Mouse (Mus musculus) inflammation-experienced regulatory T-cells, adult 6 months (primary cell): ENCODE measurements around the gene Alg2. TPM values are rescaled to one million over a fixed set of nuclear protein-coding genes. Genes with fewer than 3 reads are reported as not detected.

Source experiments
- ATAC-seq: one replicate; pipeline ENCODE4 v1.8.0; 2017
- polyA plus RNA-seq, 3 experiments: library from polyadenylated mRNA; unstranded; fragments of 100-300 nt; shearing (Covaris generic); gene quantifications; one replicate each; pipeline ENCODE4 v1.2.1; 2017

The Alg2 gene
- polyA plus RNA-seq = 1 to 10 TPM; 8.4 to 9.2 (median 9.1) TPM

DNA sequence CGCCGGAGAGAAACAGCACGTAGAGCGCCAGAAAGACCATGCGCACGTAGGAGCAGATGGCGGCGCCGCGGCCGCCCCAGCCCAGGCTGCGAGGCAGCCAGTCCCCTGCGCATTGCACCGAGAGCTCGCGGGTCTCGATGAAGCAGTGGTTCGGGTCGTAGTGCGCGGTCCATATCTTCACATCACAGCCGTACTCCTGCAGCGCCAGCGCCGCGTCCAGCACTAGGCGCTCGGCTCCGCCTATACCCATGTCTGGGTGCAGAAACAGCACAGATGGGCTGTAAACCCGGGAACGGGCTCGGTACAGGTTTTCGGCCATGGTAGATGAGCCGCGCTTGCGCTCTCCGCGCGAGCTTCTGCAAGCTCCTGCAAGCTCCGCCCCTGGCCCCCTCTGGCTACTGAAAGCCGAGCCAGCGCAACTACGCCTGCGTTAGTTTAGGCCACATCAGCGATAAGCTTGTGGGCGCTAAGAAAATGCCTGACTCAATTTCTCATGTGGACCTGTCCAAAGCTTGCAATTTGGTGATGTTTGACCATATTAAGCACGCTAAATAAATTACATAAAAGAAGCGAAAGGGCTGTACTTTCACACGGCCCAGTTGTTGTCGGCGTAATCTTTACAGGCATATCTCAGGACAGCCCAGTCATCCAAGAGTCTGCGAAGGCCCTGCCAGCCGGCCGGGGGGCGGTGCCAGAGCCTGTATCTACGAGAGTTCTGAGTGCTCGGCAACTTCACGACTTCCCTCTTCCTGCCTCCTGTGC lies at the start of gene Alg2, which contains the start of gene Sec61b:
TSS of gene Alg2 (minus strand) at position 366 of the 762 bp plus-strand sequence.
TSS of gene Sec61b (plus strand) at position 691 of the 762 bp plus-strand sequence.
- peak; percentile 93 for ATAC-seq

GRCm38 (mm10) chr4:47521884-47522605 lies 47.9 kb upstream of the Alg2 start:
- no peak for ATAC-seq

- ATAC-seq = no peak
These were observed 45.9 kb upstream of the Alg2 start for GRCm38 (mm10) chr4:47520076-47520475.

GRCm38 (mm10) chr4:47518551-47519181 lies 44.5 kb upstream of the Alg2 start:
- no peak for ATAC-seq

DNA sequence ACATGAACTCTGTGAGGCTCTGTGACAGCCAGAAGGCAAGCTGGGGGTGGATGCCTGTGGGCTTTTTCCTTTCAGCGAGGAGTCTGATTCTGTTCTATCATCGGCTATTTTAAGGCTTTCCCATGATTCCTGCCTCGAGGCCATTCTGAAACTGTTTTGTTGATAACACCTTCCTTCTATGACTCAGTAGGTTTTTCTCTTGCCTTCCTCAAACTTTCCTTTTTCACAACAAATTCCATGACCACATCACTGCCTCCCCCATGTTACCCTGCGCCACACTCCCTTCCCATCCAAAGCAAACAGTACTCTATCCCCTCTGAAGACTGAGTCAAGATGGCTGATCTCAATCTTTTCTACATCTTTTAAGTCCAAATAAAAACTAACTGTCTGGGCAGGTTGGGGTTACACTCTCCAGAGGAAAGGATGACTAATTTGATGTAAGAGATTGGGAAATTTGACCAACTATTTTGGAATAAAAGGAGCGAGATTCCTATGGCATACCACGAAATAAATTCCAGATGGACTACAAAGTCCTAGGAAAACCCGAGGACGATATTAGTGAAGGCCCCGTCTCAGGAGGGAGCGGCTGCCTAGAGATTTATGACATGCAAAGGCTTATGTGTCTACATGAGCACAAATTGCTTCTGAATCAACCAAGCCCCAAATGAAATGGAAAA lies 30.8 kb upstream of the Alg2 start:
- ATAC-seq = no peak

GRCm38 (mm10) chr4:47503045-47503444 lies 28.9 kb upstream of the Alg2 start:
- ATAC-seq = no peak

DNA sequence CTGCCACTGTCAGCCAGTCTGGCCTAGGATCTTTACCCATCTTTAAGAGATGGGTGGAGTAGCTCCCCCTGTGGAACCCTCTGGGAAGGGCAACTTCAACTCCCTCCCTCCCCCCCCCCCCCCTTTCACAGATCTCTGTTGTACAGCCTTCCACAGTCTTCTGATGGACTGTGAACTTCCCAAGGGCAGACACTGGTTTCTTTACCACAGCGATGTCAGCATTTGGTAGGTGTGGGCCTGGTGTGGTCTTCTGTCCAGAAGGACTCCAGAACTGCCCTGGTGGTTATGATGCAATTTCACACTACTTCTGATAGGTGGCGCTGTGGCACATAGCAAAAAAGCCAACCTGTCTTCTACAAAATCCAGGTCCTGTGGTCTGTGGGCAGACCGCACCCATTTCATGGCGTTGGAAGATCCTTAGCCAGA lies 28.4 kb upstream of the Alg2 start:
- peak; percentile 43 for ATAC-seq

DNA sequence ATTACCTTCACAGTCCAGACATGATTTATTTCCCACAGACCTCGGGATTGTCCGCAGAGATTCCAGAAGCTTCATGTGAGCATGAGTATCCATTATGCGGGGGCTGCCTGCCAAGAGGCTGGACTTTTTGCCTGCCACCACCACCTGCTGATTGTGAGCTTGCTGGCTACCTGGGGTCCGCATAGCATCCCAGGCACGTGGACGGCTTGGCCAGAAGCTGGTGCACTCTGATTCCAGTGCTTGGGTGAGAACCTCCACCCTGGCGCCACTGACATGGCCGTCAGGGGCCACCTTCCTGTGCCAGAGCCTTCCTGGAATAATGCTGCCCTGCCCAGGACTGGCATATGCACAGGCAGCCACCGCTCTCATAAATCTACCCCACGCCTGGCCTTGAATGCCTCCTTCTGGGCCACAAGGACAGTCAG lies 25.0 kb upstream of the Alg2 start:
- ATAC-seq = no peak

- no peak for ATAC-seq
These were observed 23.8 kb upstream of the Alg2 start for GRCm38 (mm10) chr4:47497811-47498385.

- ATAC-seq = no peak
These were observed 20.6 kb upstream of the Alg2 start for GRCm38 (mm10) chr4:47494686-47495085.

DNA sequence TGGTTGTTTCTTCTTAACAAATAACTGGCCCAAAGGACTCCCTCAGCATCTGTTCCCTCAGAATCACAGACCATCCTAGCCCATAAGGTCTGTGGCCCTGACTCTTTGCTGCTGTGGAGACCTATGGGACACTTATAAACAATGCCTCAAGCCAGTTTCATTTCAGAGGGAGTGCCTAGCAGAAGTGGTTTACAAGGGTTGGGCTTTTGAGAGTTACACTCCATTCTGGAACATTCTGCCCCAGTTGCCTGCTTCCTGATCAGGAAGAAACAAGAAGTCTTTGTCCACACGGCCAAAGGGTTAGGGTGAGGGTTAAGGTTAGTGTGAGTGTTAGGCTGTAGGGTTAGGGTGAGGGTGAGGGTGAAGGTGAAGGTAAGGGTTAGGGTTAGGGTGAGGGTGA lies 20.0 kb upstream of the Alg2 start:
- ATAC-seq = no peak

DNA sequence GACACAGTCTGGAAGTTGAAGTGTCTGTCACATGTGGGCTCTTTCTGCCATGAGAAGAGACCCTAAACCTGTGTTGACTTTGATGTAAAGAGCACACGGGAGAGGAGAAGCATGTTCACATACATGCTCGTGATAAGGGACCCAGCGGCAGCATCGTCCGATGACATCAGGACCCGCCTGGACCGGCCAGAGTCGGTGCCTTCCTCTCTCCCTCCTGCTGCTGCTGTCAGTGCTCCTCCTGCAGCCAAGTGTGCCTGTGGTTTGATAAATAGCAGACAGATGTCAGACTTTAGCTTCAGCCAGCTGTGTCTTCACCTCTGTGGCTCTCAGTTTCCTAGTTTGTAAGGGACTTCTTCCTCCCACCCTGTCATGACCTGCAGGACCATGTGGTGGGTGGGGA lies 19.3 kb upstream of the Alg2 start:
- ATAC-seq = no peak

GRCm38 (mm10) chr4:47492311-47493086 lies 18.4 kb upstream of the Alg2 start:
- ATAC-seq = no peak

GRCm38 (mm10) chr4:47491243-47491642 lies 17.1 kb upstream of the Alg2 start:
- ATAC-seq = no peak

- no peak for ATAC-seq
These were observed 6.4 kb upstream of the Alg2 start for GRCm38 (mm10) chr4:47480576-47480975.

DNA sequence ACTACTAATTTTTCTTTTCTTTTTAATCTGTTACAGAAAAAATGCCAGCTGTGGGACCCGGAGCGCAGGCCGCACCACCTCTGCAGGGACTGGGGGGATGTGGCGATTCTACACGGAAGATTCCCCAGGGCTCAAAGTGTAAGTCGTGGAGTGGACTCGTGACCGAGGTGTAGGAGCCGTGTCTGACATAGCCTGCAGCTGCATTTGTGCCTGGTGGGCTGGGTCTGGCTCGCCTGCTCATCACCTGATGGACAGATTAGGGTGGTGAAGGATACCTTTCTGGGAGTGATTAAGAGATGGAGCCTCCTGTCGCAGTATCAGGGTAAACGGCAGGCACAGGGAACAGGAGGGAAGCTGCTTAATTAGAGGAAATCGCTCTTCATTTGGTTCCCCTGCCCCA lies 6.0 kb upstream of the Alg2 start:
- ATAC-seq = no peak

- no peak for ATAC-seq
These were observed 3.4 kb upstream of the Alg2 start for GRCm38 (mm10) chr4:47477539-47477938.

- no peak for ATAC-seq
These were observed 854 bp upstream of the Alg2 start for GRCm38 (mm10) chr4:47474730-47475643.

DNA sequence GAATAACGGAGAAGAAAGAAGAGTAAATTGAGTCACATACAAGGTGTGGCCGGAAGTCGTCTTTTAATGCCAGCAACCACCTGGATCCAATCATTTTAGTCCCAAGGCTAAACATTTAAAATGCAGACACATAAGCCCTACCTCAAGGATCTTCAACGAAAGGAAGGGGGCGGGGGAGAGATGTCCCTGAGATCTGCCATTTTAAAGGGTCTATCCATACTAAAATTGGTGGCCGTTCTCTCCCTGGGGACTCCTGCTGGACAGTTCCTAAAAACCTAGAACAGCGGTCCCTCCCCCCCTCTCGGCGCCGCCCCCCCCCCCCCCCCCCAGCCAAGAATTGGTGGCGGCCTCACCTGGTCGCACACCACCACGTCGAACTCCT lies 556 bp downstream of the Alg2 start:
- no peak for ATAC-seq

DNA sequence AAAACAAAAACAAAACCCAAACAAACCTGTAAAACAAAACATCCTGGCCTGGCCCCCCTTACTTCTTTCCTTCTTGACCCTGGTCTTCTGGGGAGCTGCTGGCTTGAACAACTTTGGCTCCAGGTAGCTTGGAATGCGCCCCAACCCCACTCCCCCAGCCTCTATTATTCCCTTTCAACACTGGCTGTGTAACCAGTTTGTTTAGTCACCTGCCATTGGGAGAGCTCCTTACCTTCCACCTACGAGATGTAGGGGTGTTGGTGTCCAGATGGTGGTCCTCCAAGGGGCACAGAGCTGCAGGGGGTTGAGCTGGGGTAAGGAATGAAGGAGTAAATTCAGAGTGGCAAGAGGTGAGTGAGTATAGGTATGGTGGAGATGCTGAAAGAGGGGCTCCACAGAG lies 6.9 kb downstream of the Alg2 start:
- ATAC-seq = no peak
